Mouse (Mus musculus) midbrain, embryonic 10.5 days (tissue): ENCODE measurements at regions not wholly inside any gene's neighbourhood (a gene's known extent, or its start where the extent isn't known, plus 50 kb on each side); places are given as distances from the start of the nearest gene placed in this dataset.

Source experiments
- DNase-seq: peaks from one replicate; pipeline ENCODE4 v3.0.0-alpha.2; 2017; ENCODE audit warnings: low spot score
- H3K27ac ChIP-seq: fragments of 300-500 bp; sonication (generic); replicated peaks from 2 replicates; pipeline ENCODE4 v1.5.1; 2016; ENCODE audit warnings: mild to moderate bottlenecking
- H3K27me3 ChIP-seq: fragments of 300-500 bp; sonication (generic); 2 replicates; pipeline ENCODE4 v1.6.1; 2016; ENCODE audit warnings: low read depth, mild to moderate bottlenecking; ENCODE audit not compliant: poor library complexity, severe bottlenecking
- H3K36me3 ChIP-seq: fragments of 300-500 bp; sonication (generic); 2 replicates; pipeline ENCODE4 v1.6.1; 2016; ENCODE audit warnings: mild to moderate bottlenecking, moderate library complexity
- H3K4me1 ChIP-seq: fragments of 300-500 bp; sonication (generic); 2 replicates; pipeline ENCODE4 v1.6.1; 2016
- H3K4me3 ChIP-seq: fragments of 300-500 bp; sonication (generic); 2 replicates; pipeline ENCODE4 v1.5.1; 2016; ENCODE audit warnings: mild to moderate bottlenecking, moderate library complexity
- H3K9me3 ChIP-seq: fragments of 300-500 bp; sonication (generic); replicated peaks from 2 replicates; pipeline ENCODE4 v1.6.1; 2016; ENCODE audit warnings: mild to moderate bottlenecking
- WGBS: fragments of 180-500 bp; shearing (Covaris S2); methylation state at CpG from one replicate; pipeline ENCODE4 v1.1.7; 2016; 5-methylcytosine and 5-hydroxymethylcytosine counted together

GRCm38 (mm10) chr17:9776286-9777016, 106.9 kb upstream of the Pabpc6 start:
- Histone ChIP-seq H3K9me3 (no peaks in the 10 kb centered on the region), H3K27ac (peak overlapping the region; percentile 88), H3K27me3 (no peaks in the 10 kb centered on the region), H3K4me1 (peaks cover 45% of the 10 kb centered on the region), H3K4me3 (no peak overlapping the region; the same call in 1 of the 2 replicates), H3K36me3 (no peaks in the 10 kb centered on the region)
- 48% methylated on average over 8 of the region's 9 CpGs for WGBS
- DNase-seq = peak; percentile 72

- Histone ChIP-seq H3K36me3 (no peaks in the 10 kb centered on the region), H3K4me1 (peaks cover 45% of the 10 kb centered on the region), H3K27ac (peak overlapping the region; percentile 88), H3K4me3 (peak overlapping the region; percentile 1; the same call in 1 of the 2 replicates), H3K27me3 (no peaks in the 10 kb centered on the region), H3K9me3 (no peaks in the 10 kb centered on the region)
- 32% methylated on average over 9 of the region's 9 CpGs for WGBS
- DNase-seq = peak; percentile 72
Measured at GRCm38 (mm10) chr17:9775668-9776151, 106.2 kb upstream of the Pabpc6 start.

- WGBS = 76% methylated on average over 11 of the region's 11 CpGs
- peak overlapping the region; percentile 88 for H3K27ac ChIP-seq
- peaks cover 45% of the 10 kb centered on the region for H3K4me1 ChIP-seq
- peak overlapping the region; percentile 1; the same call in 1 of the 2 replicates for H3K4me3 ChIP-seq
- no peak for DNase-seq
- H3K36me3 ChIP-seq = no peaks in the 10 kb centered on the region
- H3K9me3 ChIP-seq = no peaks in the 10 kb centered on the region
- H3K27me3 ChIP-seq = no peaks in the 10 kb centered on the region
Measured at GRCm38 (mm10) chr17:9774740-9775629, 105.5 kb upstream of the Pabpc6 start.

DNA sequence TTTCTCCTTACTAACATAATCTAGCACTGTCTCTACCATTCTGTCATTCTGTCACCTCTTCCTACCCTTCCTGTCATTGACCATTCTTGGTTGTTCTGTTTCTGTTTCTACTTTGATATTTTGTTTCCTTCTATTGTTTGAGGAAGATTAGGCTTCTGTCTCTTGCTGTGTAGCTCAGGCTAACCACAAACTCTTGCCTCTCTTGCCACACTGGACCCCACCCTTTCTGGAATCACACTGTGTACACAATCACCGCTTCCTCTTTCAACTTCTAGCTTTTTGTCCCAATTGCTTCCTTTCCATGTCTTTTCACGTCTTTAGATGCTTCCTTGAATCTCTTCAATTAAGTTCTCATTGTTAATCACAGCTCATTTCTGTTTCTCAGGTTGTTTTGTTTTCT, 104.2 kb upstream of the Pabpc6 start:
- H3K4me1 ChIP-seq = peaks cover 41% of the 10 kb centered on the region
- H3K36me3 ChIP-seq = no peaks in the 10 kb centered on the region
- H3K27ac ChIP-seq = peak overlapping the region; percentile 88; the same call in 1 of the 2 replicates
- no peak for DNase-seq
- H3K4me3 ChIP-seq = no peak overlapping the region
- H3K9me3 ChIP-seq = no peaks in the 10 kb centered on the region
- 82% methylated on average over 2 of the region's 2 CpGs for WGBS
- no peaks in the 10 kb centered on the region for H3K27me3 ChIP-seq

- no peak for DNase-seq
- Histone ChIP-seq H3K27me3 (no peaks in the 10 kb centered on the region), H3K9me3 (no peaks in the 10 kb centered on the region), H3K36me3 (no peaks in the 10 kb centered on the region), H3K4me1 (peaks cover 37% of the 10 kb centered on the region), H3K27ac (peak overlapping the region; percentile 53), H3K4me3 (no peak overlapping the region)
Measured at GRCm38 (mm10) chr17:9768275-9768674, 98.8 kb upstream of the Pabpc6 start.

GRCm38 (mm10) chr17:9765680-9766250, 96.2 kb upstream of the Pabpc6 start:
- peak overlapping the region; percentile 93 for H3K27ac ChIP-seq
- H3K4me3 ChIP-seq = peak overlapping the region; percentile 50; the same call in 1 of the 2 replicates
- DNase-seq = peak; percentile 47
- H3K36me3 ChIP-seq = no peaks in the 10 kb centered on the region
- no peaks in the 10 kb centered on the region for H3K27me3 ChIP-seq
- H3K4me1 ChIP-seq = peaks cover 61% of the 10 kb centered on the region
- WGBS = 51% methylated on average over 5 of the region's 5 CpGs
- no peaks in the 10 kb centered on the region for H3K9me3 ChIP-seq

DNA sequence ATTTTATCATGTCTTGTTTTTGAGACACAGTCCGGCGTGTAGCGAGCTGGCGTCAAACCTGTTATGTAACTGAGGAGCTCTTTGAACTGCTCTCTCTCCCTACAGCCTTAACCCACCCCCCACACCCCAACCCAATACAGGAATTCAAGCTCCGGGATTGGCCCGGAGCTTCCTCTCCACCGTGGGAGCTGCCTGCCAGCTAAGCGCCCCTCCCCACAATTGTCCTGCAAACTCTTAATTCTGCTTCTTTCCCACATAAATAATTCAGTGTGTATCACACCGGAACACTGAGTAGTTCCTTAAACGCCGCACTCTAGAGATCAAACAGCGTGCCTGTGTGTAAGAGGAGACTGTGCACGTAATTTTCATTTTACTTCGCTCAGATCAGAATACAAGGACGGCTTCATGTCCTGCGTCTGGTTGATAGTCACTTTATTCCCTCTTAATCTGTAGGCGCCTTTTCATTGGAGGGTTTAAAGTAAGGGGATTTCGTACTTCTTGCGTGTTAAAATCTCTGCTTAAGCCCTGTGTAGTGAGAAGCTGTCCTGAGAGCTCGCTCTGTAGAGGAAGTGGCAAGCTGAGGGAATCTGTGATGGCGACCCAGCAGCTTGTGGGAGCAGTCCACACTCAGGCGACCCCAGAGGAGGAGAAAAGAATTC, 95.3 kb upstream of the Pabpc6 start:
- Histone ChIP-seq H3K9me3 (no peaks in the 10 kb centered on the region), H3K27me3 (no peaks in the 10 kb centered on the region), H3K36me3 (no peaks in the 10 kb centered on the region), H3K27ac (peak overlapping the region; percentile 93), H3K4me1 (peaks cover 70% of the 10 kb centered on the region), H3K4me3 (peak overlapping the region; percentile 50)
- WGBS = 2% methylated on average over 22 of the region's 22 CpGs
- DNase-seq = peak; percentile 85

DNA sequence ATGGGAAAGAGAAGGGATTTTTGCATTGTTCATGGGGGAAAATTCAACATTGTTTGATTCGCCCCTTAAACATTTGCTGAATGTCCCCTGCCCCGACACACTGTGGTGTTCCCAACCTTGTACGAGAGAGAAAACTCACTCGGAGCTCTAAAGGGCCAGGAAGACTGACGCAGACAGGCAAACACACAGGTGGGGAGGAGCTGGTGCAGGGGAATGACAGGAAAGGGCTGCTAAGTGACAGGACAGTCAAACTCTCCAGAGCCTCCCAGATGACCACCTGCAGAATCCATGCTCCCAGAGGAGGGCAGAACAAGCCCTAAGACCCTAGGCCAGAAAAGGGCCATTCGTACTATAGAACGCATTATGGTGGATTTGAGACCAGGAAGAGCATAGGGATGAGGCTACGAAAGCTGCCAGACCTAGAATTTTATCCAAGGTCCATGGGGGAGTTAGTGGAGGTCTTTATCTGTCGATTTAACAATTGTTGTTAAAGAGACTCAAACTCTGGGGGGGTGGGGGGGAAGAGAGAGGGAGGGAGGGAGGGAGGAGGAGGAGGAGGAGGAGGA, 94.6 kb upstream of the Pabpc6 start:
- H3K9me3 ChIP-seq = no peaks in the 10 kb centered on the region
- H3K36me3 ChIP-seq = no peaks in the 10 kb centered on the region
- no peaks in the 10 kb centered on the region for H3K27me3 ChIP-seq
- H3K27ac ChIP-seq = peak overlapping the region; percentile 93
- H3K4me1 ChIP-seq = peaks cover 77% of the 10 kb centered on the region
- 4% methylated on average over 9 of the region's 9 CpGs for WGBS
- peak; percentile 61 for DNase-seq
- H3K4me3 ChIP-seq = peak overlapping the region; percentile 50

- H3K4me3 ChIP-seq = peak overlapping the region; percentile 50
- peak; percentile 61 for DNase-seq
- H3K27ac ChIP-seq = peak overlapping the region; percentile 93
- H3K4me1 ChIP-seq = peaks cover 86% of the 10 kb centered on the region
- no peaks in the 10 kb centered on the region for H3K9me3 ChIP-seq
- WGBS = 11% methylated on average over 9 of the region's 9 CpGs
- no peaks in the 10 kb centered on the region for H3K36me3 ChIP-seq
- no peaks in the 10 kb centered on the region for H3K27me3 ChIP-seq
Measured at GRCm38 (mm10) chr17:9763110-9763509, 93.6 kb upstream of the Pabpc6 start.

GRCm38 (mm10) chr17:9762436-9762835, 92.9 kb upstream of the Pabpc6 start:
- H3K36me3 ChIP-seq = no peaks in the 10 kb centered on the region
- H3K9me3 ChIP-seq = no peaks in the 10 kb centered on the region
- peak overlapping the region; percentile 28 for H3K4me3 ChIP-seq
- H3K27ac ChIP-seq = peak overlapping the region; percentile 93
- WGBS = 20% methylated on average over 7 of the region's 7 CpGs
- peak; percentile 40 for DNase-seq
- no peaks in the 10 kb centered on the region for H3K27me3 ChIP-seq
- H3K4me1 ChIP-seq = peaks cover 87% of the 10 kb centered on the region

- no peak for DNase-seq
- H3K4me1 ChIP-seq = peaks cover 86% of the 10 kb centered on the region
- H3K27ac ChIP-seq = peak overlapping the region; percentile 87; the same call in 1 of the 2 replicates
- H3K36me3 ChIP-seq = no peaks in the 10 kb centered on the region
- no peaks in the 10 kb centered on the region for H3K27me3 ChIP-seq
- WGBS = 86% methylated on average over 2 of the region's 2 CpGs
- H3K4me3 ChIP-seq = no peak overlapping the region
- no peaks in the 10 kb centered on the region for H3K9me3 ChIP-seq
Measured at GRCm38 (mm10) chr17:9760706-9761059, 91.2 kb upstream of the Pabpc6 start.
